Mouse (Mus musculus): Measurements from ENCODE around the gene Smr3a. TPM values are rescaled to one million over a fixed set of nuclear protein-coding genes. Genes with fewer than 3 reads are reported as not detected.

Gene Smr3a
- not detected in 2 replicates for polyA plus RNA-seq (2012; rRNA removed)

DNA sequence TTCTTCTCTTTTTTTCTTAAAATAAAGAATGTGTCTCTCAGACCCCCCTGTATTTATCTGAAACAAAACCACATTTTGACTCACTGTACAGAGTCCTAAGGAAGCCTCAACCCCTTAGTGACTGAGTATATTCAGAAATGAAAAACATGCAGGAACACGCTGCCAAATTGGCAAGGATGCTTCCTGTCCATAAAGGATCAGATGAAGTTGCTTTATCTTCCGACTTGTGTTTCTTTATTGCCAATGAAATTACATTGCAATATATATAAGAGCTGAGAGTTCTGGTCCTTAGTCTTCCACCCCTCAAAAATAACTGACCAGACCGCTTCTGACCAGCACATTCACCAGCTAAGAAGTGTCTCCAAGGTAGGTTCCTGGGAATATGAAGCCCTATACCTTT, at the start of gene Smr3a:
Gene Smr3a, plus strand, starts transcription at position 301 of the 400 bp plus-strand sequence.
- H3K27me3 ChIP-seq (ENCODE audit: control insufficient read depth, insufficient read depth, low read length), result no peaks in the 10 kb centered on the region
- no peak within 1 kb of the TSS for H3K27ac ChIP-seq (ENCODE audit: insufficient read depth, low read length)
- TF ChIP-seq POLR2A (IDR thresholded peaks at IDR 0.05; ENCODE audit: borderline replicate concordance, insufficient read depth, low read length), result no peak
- TF ChIP-seq CTCF (IDR thresholded peaks at IDR 0.05; ENCODE audit: borderline replicate concordance, insufficient read depth, low read depth, low read length), result no peak
- no peak for DNase-seq
- H3K4me3 ChIP-seq (replicated peaks; ENCODE audit: insufficient read depth, low read depth, low read length), result no peak within 1 kb of the TSS
- WGBS, result 77% methylated on average over 3 of the region's 3 CpGs
- H3K4me1 ChIP-seq (ENCODE audit: control insufficient read depth, insufficient read depth, low read length), result no peaks in the 10 kb centered on the region

DNA sequence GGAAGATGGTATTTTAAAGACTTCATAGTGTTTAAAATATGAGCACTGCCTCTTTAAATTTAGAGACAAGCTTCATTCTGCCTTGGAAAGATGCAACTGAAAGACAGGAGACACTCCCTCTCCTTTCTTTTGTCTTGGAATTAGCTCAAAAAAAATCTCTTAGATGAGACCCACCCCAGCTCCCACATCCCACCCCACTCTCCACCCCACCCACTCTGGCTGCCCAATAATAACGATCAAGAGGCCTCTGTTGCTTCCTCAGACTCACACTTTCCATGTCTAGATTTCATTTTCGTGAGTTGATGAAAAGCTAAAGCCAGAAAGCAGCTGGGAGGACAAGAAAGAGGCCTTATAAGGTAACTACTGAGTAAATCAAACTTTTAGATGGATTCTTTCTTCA, 33.1 kb upstream of the Smr3a start, which contains the start of the genes 2310003L06Rik and Gm28434:
Gene 2310003L06Rik, plus strand, starts transcription at position 259 of the 400 bp plus-strand sequence.
Gene Gm28434, plus strand, starts transcription at position 317 of the 400 bp plus-strand sequence.
- Histone ChIP-seq H3K27ac (ENCODE audit: insufficient read depth, low read length) (no peak within 1 kb of the TSS), H3K4me3 (replicated peaks; ENCODE audit: insufficient read depth, low read depth, low read length) (no peak within 1 kb of the TSS), H3K27me3 (ENCODE audit: control insufficient read depth, insufficient read depth, low read length) (no peaks in the 10 kb centered on the region), H3K4me1 (ENCODE audit: control insufficient read depth, insufficient read depth, low read length) (no peaks in the 10 kb centered on the region)
- TF ChIP-seq CTCF (IDR thresholded peaks at IDR 0.05; ENCODE audit: borderline replicate concordance, insufficient read depth, low read depth, low read length), result no peak
- TF ChIP-seq POLR2A (IDR thresholded peaks at IDR 0.05; ENCODE audit: borderline replicate concordance, insufficient read depth, low read length), result no peak
- no peak for DNase-seq
- WGBS, result 42% methylated on average over 2 of the region's 2 CpGs

DNA sequence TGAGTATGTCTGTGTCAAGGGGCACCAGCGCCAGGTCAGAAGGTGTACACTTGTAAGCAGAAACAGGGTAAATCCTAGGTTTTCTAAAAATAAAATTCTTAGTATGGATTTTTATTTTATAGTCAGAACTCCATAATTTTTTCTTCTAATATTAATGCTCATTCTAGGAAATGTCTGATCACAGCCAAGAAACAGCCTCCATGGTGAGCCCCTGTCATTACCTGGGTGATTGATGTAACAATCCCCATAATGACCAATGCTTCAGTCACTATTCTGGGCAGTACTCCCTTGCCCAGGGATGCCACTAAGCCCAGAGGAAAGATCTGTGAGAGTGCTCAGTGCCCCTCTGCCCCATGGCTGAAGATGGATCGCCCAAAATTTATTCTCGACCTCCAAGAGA, 23.2 kb upstream of the Smr3a start, which contains the start of gene Cabs1:
Gene Cabs1, plus strand, starts transcription at position 301 of the 400 bp plus-strand sequence.
- H3K27ac ChIP-seq (ENCODE audit: insufficient read depth, low read length), result no peak within 1 kb of the TSS
- WGBS, result 89% methylated on average over 3 of the region's 3 CpGs

DNA sequence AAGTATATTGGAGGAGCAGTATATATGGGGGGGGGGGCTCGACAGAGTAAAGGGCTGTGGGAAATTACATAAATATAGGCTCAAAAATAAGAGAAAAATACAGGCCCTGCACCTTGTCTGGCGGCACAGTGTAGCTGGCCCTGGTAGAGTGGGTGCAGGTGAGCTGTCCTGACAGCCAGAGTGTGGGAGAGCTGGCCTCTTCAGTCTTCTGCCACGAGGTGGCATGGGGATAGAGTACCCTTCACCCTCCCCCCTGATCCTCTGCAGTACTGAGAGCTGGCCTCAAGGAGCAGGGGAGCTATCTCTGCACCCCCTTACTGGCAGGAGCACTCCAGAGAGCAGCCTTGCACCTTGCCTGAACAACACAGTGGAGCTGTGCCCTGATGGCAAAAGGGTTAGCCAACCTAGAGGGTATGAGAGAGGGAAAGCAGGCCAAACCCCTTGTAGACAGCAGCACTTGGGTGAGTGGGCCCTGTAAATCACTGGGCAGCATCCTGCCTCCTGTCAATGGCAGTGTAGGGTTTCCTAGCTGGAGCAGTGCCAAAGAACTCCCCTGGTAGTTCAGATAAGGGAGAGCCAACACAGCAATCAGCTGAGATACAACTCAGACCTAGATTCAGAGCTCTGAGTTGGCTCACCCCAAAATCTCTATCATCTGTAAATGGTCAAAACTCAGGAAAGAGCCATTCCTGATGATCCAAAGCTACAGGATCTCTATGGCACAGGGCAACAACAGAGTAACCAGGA, 19.7 kb upstream of the Smr3a start:
- Histone ChIP-seq H3K4me1 (ENCODE audit: control insufficient read depth, insufficient read depth, low read length) (no peaks in the 10 kb centered on the region), H3K27ac (ENCODE audit: insufficient read depth, low read length) (no peak overlapping the region), H3K4me3 (replicated peaks; ENCODE audit: insufficient read depth, low read depth, low read length) (no peak overlapping the region), H3K27me3 (ENCODE audit: control insufficient read depth, insufficient read depth, low read length) (no peaks in the 10 kb centered on the region)
- TF ChIP-seq CTCF (IDR thresholded peaks at IDR 0.05; ENCODE audit: borderline replicate concordance, insufficient read depth, low read depth, low read length), result no peak
- TF ChIP-seq POLR2A (IDR thresholded peaks at IDR 0.05; ENCODE audit: borderline replicate concordance, insufficient read depth, low read length), result no peak
- no peak for DNase-seq
- WGBS, result 56% methylated on average over 3 of the region's 3 CpGs

More for the DNA sequence above, 23.2 kb upstream of the Smr3a start, which contains the start of gene Cabs1:
- Histone ChIP-seq H3K27me3 (ENCODE audit: control insufficient read depth, insufficient read depth, low read length) (no peaks in the 10 kb centered on the region), H3K4me3 (replicated peaks; ENCODE audit: insufficient read depth, low read depth, low read length) (no peak within 1 kb of the TSS), H3K4me1 (ENCODE audit: control insufficient read depth, insufficient read depth, low read length) (no peaks in the 10 kb centered on the region)
- no peak for DNase-seq
- TF ChIP-seq POLR2A (IDR thresholded peaks at IDR 0.05; ENCODE audit: borderline replicate concordance, insufficient read depth, low read length) (no peak), CTCF (IDR thresholded peaks at IDR 0.05; ENCODE audit: borderline replicate concordance, insufficient read depth, low read depth, low read length) (no peak)

DNA sequence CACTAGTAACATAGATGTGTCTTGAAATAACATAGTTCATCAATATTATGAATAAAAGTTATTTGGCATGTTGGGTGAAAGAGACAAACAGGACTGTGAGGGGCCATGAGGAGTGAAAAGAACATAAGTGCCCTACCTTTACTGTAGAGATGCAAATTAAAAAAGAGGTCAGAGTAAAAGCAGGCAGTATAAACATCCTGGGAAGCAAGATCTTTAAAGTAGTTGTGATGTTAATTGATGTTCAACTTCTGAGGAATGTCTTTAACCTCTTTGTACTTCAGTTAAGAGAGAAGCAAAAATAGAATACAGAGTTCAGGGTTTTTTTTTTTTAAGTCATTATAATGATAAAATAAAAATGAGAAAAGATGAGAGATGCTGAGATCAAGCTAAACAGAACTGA, 2.9 kb downstream of the Smr3a start:
- H3K27ac ChIP-seq (ENCODE audit: insufficient read depth, low read length), result no peak overlapping the region
- no peak for DNase-seq
- H3K4me3 ChIP-seq (replicated peaks; ENCODE audit: insufficient read depth, low read depth, low read length), result no peak overlapping the region
- no peaks in the 10 kb centered on the region for H3K27me3 ChIP-seq (ENCODE audit: control insufficient read depth, insufficient read depth, low read length)
- TF ChIP-seq POLR2A (IDR thresholded peaks at IDR 0.05; ENCODE audit: borderline replicate concordance, insufficient read depth, low read length) (no peak), CTCF (IDR thresholded peaks at IDR 0.05; ENCODE audit: borderline replicate concordance, insufficient read depth, low read depth, low read length) (no peak)
- no peaks in the 10 kb centered on the region for H3K4me1 ChIP-seq (ENCODE audit: control insufficient read depth, insufficient read depth, low read length)

Other genes starting within 250 kb of the Smr3a start
- not detected in 2 replicates for gene Csn1s2a, start 228.0 kb upstream of the Smr3a start, polyA plus RNA-seq (2012; rRNA removed)
- gene Csn1s2b, start 194.5 kb upstream of the Smr3a start, polyA plus RNA-seq (2012; rRNA removed), result not detected in 2 replicates
- gene Prr27, start 176.9 kb upstream of the Smr3a start, polyA plus RNA-seq (2012; rRNA removed), result not detected in 2 replicates
- gene Odam, start 117.5 kb upstream of the Smr3a start, polyA plus RNA-seq (2012; rRNA removed), result not detected in 2 replicates
- gene Csn3, start 77.0 kb upstream of the Smr3a start, polyA plus RNA-seq (2012; rRNA removed), result not detected in 2 replicates
- not detected in 2 replicates for gene 2310003L06Rik, start 33.1 kb upstream of the Smr3a start, polyA plus RNA-seq (2012; rRNA removed)
- not detected in 2 replicates for gene Gm28434, start 33.0 kb upstream of the Smr3a start, polyA plus RNA-seq (2012; rRNA removed)
- not detected in 2 replicates for gene Cabs1, start 23.1 kb upstream of the Smr3a start, polyA plus RNA-seq (2012; rRNA removed)
- gene Smr2, start 84.0 kb downstream of the Smr3a start, polyA plus RNA-seq (2012; rRNA removed), result not detected in 2 replicates
- gene Gm11116, start 109.0 kb downstream of the Smr3a start, polyA plus RNA-seq (2012; rRNA removed), result not detected in 2 replicates
- gene Gm11115, start 151.6 kb downstream of the Smr3a start, polyA plus RNA-seq (2012; rRNA removed), result not detected in 2 replicates